Mouse (Mus musculus) cerebellum, adult 9-11 months (tissue): ENCODE data around the gene Zp1.

Experiments
- DNase-seq: peaks from one replicate; pipeline ENCODE4 v3.0.0; 2022

Gene Zp1

DNA sequence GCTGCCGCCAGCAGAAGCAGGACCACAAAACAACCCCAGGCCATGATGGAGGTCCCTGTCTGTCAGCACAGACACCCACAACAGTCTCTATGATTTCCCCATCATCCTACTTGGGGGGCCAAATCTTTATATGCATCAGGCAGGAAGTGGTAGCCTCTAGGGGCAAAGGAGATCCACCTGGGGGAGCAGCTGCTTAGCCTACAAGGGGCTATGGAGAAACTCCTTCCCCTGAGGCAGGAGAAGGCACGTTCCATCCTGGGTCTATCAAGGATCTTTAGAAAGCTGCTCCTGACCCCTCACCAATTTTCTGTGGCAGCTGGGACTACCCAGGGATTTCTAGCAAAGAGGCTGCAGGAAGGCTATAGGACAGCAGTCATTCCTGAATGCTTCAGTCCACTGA lies at the start of gene Zp1:
TSS of gene Zp1 (minus strand) at position 101 of the 400 bp plus-strand sequence.
- DNase-seq = no peak

DNA sequence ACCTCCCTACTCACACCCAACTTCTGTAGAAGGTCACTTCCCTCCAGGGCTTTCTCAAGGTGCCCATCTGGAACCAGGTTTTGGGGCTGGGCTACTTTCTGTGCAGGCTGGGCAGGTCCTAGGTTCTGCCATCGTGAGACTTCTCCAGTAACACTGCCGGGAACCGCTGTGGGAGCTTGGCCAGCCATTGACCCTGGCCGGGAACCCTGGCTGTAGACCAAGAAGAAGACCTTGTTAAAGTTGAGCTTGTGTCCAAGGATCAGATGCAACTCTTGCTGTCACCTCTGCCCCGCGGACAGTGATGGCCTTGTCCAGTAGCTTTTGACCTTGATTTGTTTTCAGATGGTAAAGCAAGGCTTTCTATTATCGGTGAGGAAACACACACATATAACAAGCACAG lies 48.1 kb upstream of the Zp1 start:
- DNase-seq = no peak

DNA sequence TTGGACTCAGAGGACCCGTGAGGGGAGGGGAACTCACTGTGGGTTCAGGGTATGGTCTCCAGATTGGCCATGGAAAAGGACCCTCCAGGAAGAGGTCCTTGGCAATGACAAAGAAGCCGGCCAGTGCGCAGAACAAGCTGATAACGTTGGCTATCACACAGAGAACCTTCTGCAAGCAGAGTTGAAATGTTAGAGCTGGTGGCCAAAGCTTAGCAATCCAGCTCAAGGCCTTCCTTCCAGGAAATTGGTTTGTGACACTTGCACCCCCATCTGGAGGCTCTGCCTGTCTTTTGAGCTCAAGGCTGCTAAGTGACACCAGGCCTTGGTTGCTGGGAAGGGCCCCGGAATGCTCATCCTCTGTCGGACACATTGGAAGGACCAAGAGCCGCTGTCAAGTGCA lies 45.3 kb upstream of the Zp1 start:
- DNase-seq = no peak

DNA sequence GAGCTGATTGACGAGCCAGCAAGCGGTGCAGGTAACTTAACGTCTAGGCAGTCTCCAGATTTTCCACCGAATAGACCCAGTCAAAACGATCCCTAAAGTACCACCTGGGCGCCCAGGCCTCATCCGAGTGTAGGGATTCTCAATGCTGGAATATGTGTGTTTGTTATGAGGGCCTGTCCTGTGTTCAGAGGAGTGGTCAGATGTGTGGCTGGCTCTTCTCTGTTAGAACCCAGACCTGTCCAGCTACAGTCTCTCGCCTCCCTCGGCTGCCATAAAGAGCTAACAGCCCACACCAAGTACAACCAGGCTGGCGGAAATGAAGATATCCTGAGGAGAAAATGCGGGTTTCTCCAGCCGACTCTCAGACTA lies 39.5 kb upstream of the Zp1 start:
- no peak for DNase-seq

DNA sequence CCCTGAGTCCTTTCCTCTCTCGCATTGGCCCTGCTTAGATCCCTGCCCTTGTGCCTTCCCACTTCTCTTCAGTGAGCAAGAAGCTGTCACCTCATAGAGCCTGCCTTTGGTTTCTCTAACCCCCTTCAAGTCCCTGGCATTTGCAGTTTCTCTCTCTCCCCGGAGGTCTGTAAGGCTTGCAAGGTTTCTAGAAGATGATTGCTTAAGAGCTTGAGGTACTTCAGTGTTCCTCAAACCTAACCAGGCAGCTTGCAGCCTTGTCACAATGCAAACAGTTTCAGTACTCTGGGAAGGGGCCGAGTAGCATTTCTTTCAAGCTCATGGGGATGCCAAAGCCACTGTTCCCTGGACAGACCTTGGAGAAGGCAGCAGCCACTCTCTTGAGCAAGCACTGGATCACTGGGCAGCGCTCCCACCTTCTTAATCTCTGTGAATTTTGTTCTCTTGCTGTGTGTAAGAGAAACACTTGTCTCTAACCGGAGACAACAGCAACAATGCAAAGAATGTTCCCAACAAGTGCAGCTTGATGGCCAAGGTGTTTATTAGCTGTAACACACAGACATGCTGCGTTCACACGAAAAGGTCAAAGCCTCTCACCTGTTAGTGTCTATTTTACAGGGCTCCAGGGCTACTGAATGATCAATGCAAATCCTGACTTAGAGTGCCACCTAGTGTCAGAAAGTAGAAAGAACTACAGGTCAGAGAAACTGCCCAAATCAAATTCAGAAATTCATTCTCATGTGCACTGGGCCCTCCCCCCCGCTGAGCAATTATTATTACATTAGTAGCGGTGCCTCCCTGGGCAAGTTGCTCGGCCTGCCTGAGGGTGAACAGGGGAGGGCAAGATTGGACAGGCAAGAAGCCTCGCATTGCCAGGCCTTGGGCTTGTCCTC lies 38.9 kb upstream of the Zp1 start:
- DNase-seq = peak; percentile 67

DNA sequence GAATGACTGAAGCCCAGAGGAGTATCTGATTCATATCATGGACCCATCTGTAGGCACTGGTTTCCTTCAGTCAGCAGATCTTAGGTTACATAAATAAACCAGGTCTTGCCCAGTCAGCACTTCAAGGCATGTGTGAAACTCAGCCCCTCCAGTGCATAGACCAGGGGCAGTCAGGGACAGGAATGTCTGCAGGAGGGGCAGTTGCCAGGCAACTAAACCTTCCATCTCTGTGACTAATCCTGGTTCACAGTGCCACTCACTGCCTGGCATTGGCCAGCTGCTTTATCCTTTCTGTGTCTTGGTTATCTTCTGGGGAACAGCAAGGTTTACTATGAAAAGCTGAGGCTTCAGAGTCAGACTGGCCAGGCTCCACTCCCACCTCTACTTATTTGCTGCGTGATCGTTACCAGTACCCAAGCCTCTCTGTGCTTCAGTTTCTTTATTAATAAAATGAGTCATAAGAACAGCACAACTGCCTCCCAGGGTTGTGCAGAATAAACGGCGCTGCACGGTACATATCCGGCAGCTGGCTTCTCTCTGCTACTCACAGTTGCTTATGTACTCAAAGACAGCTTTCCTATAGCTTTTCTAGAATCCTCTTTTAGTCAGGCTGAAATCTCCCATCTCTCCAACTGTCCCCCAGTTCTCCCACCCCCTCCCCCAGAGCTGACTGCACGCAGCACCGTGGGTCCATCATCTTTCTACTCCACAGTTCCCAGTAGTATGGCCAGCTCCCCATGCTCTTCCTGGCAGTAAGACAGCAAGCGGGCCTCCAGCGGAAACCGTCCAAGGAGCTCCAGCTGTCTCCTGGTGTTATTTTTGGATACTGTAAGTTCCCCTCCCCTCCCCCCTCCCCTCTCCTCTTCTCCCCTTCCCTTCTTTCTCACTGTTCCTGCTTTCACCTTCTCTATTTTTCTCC lies 31.8 kb upstream of the Zp1 start:
- no peak for DNase-seq

DNA sequence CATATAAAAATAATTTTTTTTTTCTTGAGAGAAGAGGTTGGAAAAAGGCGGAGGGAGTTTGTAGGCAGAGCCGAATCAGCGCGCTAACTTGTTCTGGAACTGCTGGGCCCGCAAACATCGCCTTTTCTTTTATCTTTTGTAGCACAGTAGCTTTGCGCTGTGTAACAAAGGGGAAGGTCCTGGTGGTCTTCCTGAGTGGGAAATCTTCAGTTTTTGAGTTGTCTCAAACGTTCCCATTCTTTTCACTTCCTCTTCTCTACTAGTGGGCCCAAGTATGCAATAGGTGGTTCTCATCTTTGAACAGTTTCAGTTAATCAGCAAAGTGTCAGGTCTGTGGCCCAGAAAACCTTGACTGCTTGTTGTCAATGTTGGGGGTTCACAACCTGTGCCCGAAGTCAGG lies 29.1 kb upstream of the Zp1 start:
- no peak for DNase-seq

DNA sequence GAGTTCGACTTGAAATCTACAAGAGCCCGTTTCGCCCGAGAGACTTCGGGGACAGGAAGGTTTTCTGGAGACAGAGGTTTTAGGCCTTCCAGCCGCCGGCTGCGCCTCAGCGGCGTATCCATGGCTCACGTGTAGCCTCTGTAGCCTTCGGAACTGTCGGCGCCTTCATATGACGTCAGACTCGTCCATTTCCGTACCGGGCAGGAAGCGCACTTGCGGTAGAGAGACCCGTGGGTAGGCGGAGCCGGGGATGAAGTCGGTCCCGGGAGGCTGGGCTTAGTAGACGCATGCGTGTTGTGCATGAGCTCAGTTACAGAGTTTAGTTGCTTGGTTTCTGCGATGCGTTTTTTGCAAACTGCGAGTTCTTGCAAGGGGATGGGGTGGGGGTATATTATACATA lies 28.7 kb upstream of the Zp1 start, which contains the start of gene Ccdc86:
TSS of gene Ccdc86 (minus strand) at position 155 of the 400 bp plus-strand sequence.
- peak; percentile 96 for DNase-seq

DNA sequence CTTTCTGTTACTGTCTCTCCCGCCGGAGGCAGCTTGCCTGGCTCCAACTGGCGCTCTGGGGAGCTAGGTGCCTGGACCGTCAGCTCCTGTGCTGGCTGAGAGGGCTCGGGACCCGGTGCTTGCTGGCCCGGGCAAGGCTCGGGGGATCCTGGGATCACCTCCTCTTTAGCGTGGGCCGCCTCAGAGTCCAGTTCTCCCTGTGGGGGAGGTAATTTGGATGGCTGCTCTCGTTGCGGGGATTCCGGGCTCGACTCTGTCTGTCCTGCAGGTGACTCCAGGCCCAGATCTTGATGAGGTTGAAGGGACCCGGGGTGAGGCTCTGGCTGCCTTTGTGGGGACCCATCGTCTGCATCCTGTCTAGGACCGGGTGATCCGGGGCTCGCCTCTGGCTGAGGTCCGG lies 28.0 kb upstream of the Zp1 start:
- peak; percentile 45 for DNase-seq

DNA sequence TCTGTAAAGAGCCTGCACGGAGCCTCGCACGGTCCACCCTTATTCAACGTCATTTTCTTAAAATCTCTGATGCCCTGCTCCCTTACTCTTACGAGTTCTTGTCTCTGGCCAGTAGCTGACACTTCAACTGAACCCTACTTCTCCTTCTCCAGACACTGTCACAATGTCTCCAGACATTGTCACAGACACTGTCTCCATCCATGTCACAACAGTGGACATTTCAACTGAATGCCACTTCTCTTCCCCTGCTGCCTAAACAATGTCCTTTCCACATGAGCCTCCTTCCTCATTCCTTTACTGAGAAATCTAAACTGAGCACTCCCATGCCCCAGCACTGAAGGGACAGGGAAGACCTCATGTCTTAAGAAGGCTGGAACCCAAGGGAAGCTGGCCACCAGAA lies 26.8 kb upstream of the Zp1 start:
- DNase-seq = no peak

DNA sequence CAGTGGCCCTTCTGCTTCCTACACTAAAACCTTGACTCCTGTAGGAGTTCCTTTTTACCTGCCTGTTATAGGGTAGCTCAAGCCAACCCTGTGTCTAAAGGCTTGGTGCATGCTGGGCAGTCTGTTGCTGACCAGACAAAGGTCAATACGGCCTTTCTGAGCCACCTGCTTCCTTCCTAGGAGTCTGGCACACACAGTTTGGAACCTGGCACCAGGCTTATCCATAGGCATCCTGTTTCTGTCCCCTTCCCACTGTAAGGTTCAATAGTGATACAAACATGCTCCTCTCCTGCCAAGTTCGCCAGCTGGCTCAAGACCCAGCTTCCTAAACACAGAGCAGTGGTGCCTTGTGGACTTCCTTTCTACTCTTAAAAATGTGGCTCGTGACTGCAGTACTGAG lies 26.1 kb upstream of the Zp1 start:
- DNase-seq = no peak

DNA sequence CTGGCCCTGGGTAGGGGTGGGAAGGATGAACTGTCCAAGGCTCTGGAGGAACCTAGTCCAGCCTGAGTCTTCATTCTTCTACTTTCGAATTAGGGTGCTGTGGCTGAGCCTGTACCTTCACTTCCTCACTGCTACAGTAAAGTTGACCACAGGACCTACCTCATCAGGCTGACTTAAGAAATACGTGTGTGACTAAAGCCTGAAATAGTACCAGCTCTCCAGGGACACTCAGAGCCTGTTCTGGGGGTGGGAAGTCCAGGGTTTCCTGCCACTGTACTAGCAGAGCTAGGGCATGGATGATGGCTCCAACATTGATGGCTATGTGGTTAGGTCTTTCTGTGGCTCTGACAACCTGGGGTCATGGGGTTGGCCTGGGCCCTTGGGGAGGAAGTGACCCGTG lies 23.5 kb upstream of the Zp1 start:
- DNase-seq = no peak

DNA sequence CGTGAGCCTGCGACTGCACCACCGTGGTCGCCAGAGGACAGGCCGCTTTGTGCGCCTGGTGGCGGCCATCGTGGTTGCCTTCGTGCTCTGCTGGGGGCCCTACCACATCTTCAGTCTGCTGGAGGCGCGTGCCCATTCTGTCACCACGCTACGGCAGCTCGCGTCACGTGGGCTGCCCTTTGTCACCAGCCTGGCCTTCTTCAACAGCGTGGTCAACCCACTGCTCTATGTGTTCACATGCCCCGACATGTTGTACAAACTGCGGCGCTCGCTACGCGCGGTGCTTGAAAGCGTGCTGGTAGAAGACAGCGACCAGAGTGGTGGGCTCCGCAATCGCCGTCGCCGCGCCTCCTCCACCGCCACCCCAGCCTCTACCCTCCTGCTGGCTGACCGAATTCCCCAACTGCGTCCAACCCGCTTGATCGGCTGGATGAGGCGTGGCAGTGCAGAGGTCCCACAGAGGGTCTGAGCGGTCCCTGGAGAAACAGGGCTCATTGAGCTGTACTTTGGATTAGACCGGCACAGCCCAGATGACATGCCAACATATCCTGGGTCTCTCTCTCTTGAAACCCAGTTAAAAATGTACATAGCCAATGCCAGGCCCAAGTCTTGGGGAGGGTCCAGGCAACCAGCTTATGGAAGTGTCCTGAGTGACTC lies 20.5 kb upstream of the Zp1 start:
- no peak for DNase-seq

DNA sequence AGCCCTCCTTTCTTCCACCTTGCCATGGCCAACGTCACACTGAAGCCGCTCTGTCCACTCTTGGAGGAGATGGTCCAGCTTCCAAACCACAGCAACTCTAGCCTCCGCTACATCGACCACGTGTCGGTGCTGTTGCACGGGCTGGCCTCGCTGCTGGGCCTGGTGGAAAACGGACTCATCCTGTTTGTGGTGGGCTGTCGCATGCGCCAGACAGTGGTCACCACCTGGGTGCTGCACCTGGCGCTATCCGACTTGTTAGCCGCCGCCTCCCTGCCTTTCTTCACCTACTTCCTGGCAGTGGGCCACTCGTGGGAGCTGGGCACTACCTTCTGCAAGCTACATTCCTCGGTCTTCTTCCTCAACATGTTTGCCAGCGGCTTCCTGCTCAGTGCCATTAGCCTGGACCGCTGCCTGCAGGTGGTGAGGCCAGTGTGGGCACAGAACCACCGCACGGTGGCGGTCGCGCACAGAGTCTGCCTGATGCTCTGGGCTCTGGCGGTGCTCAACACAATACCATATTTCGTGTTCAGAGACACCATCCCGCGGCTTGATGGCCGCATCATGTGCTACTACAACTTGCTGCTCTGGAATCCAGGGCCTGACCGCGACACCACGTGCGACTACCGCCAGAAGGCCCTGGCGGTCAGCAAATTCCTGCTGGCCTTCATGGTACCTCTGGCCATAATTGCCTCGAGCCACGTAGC lies 19.8 kb upstream of the Zp1 start:
- DNase-seq = peak; percentile 87

DNA sequence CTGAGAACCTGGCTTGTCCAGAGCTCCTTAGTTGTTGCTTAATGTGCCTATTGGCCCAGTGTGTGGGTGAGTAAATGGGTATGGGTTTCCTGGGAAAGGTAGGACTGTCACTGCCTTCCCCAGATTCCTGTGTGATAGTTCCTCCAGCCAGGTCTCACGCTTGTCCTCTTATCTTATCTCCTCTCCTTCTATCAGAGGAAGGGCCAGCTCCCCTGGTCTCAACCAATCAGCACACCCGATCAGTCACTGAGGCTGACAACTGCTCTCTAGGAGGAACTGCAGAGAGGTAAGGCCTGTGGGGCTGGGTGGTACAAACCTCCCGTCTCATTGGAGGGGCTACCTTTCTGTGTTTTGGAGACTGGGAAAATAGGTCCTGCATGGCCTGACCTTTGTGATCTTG lies 18.3 kb upstream of the Zp1 start:
- DNase-seq = no peak

DNA sequence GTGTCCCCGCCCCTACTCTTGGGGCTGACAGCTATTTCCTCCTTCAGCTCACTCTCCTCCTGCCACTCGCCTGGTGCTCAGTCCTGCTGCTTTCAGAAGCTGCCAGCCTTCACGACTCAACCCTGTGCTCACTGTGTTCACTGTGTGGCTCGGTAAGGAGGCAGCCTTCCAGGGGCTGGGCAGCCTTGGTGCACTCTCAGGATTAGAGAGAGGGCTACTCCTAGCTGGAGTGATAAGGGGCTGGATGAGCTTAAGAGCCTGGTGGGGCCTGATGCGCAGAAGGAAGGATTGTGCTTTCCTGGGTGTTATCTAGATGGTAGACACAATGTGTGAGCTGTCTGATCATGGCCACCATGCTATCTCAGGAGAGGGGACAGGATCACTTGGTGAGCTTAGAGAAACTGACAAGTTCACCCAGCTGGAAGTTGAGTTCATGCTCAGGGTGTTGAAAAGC lies 16.7 kb upstream of the Zp1 start, which contains the start of gene Ptgdr2:
TSS of gene Ptgdr2 (plus strand) at position 51 of the 454 bp plus-strand sequence.
- DNase-seq = no peak

DNA sequence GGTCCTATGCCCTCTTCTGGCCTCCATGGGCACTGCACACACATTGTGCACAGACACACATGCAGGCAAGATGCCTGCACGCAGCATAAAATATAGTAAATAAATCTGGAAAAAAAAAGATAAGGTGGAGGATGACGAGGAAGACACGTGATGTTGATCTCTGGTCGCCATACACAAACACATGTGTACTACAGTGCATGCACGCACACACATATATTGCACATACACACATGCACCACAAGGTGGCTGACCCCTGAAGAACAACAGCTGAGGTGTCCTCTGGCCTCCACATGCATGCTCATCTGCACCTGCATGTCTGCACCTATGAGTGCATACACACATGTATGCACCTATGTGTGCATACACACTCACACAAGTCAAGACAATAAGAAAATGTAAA lies 15.6 kb upstream of the Zp1 start:
- DNase-seq = no peak

DNA sequence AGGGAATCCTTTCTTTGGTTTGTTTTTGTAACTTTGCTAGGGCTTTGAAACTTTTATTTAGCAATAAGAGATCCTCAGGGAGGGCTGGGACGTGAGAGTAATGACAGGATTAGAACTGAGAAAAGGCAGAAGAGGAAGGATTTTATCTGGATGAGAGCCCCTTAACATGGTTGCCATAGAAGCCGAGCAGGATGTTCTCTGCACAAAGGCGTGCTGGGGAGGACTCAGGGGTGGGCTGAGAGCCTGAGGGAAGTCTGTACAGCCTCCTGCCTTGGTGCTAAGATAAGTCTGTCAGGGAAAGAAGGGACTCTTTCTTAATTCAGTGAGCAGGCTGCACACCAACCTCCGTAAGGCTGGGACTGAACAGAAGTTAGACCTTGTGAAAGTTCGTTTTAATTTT lies 14.6 kb upstream of the Zp1 start:
- no peak for DNase-seq

DNA sequence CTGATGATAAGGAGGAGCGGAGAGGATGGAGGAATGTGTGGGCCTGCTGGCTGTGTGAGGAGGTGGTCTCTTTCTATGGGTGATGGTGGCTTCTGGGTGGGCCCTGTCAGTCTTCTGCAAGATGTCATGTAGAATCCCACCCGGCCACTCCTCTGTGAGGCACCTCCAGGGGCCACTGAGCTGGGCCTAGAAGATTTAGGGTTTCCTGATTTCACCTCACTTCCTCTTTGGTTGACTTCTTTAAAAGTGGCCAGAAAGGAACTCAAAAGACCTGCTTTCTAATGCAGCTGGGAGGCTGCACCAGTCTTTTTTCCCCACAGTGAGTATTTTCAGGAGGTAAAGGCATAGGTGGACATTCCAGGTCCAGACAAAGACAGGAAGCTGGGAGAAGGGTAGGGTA lies 10.2 kb upstream of the Zp1 start:
- DNase-seq = no peak

DNA sequence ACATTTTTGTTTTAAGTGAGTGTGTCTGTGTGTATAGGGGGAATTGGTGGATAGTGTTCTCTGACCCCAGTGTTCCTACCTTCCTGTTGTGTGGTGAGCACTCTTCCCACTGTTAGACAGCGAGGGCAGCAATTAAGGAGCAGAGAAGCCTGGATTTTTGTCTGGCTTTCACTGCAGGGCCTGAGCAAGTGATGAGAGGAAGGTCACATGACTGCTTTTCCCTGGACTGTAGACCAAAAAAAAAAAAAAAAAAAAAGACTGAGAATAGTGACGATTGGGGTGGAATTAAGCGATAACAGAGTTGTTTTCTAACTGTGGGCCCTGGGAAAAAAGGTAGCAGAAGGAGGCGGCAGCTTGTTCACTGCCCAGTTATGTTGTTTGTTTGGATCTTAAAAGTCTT lies 6.2 kb upstream of the Zp1 start:
- no peak for DNase-seq

DNA sequence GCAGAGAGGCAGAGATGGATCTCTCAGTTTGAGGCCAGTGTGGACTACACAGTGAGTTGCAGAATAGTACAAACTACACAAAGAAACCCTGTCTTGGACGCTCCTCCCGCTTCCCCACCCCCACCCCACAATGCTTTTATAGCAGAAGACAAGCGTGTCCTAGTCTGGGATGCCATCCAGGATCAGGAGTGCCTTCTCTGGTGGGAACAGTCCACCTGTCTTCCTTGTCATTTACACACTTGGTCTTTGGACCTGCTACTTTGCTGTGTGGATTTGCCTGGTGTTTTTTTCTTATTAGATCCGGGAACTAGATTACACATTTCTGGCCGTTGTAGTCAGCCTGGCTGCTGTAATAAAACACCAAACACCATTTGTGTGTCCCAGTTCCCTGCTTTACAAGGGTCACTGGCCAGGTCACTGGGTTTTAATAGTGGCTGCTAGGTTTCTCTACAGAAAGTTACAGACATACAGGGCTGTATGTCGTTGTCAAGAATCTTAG lies 5.7 kb upstream of the Zp1 start:
- no peak for DNase-seq

DNA sequence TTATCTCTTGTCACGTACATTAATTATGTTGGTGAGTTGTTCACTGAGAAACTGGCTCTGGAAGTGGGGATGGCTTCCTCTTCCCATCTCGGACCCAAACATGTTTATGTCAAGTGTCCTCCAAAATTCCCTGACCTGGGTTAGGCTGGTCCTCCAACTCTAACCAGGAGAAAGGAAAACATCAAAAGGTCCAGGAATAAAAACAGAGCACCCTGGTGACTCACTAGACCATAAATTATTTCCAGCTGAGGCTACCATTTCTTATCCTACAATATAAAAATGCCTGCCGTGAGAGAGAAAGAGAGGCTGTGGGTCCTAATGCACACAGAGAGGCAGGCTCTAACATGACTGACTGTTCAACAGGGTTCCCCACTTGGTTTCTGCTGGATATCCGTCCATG lies 3.8 kb upstream of the Zp1 start:
- no peak for DNase-seq
